ENCODE assay signal across 7 mouse cellular contexts in genomic region chr2:11535966-11536365, GRCm38 (mm10). TPM values are rescaled to one million over a fixed set of nuclear protein-coding genes. Genes with fewer than 3 reads are reported as not detected.
DNase-seq lines count a peak whose midpoint lies in the region; ATAC-seq and TF ChIP-seq lines count a peak whose summit lies in the region.

No protein-coding gene starts in this region.

- H3K79me2 ChIP-seq in CH12.LX (replicated peaks; ENCODE audit: control insufficient read depth, extremely low read depth, insufficient read depth, poor library complexity, severe bottlenecking), result no peaks in the 10 kb centered on the region
- H3K79me2 ChIP-seq in MEL (ENCODE audit: control insufficient read depth, insufficient read depth, low read length, poor library complexity), result peaks cover 3% of the 10 kb centered on the region; the same call in 1 of the 2 replicates

- TF ChIP-seq CTCF in CH12.LX (conservative IDR thresholded peaks at IDR 0.05 in 1 of 2, IDR thresholded peaks at IDR 0.05 in 1 of 2; ENCODE audit: low read depth in 2 of 2, low read length in 2 of 2) (no peak), MEL (IDR thresholded peaks at IDR 0.05 in 2 of 3, conservative IDR thresholded peaks at IDR 0.05 in 1 of 3; ENCODE audit: control insufficient read depth in 1 of 3, insufficient read depth in 1 of 3, low read depth in 2 of 3, low read length in 3 of 3, poor library complexity in 1 of 3, severe bottlenecking in 1 of 3) (no peak)
- TF ChIP-seq CTCF in hindbrain, postnatal 0 days (IDR thresholded peaks at IDR 0.05; ENCODE audit: low read depth), result no peak
- no peak for TF ChIP-seq CTCF in liver, embryonic 14.5 days (IDR thresholded peaks at IDR 0.05; ENCODE audit: low read depth)

- ATAC-seq in hindbrain, postnatal 0 days, result no peak
- ATAC-seq in liver, embryonic 14.5 days (ENCODE audit: insufficient read depth), result no peak

- H3K4me2 ChIP-seq in CH12.LX (ENCODE audit: insufficient read depth, low read depth, poor library complexity, severe bottlenecking), result peak overlapping the region; percentile 57; the same call in 1 of the 2 replicates
- H3K4me2 ChIP-seq in hindbrain, postnatal 0 days (ENCODE audit: low read depth, low read length), result peak overlapping the region; percentile 79
- H3K4me2 ChIP-seq in liver, embryonic 14.5 days (ENCODE audit: low read depth), result peak overlapping the region; percentile 62

- in situ Hi-C loops in CH12.LX (cut with MboI; ENCODE audit: low pct_ligation_motif_present, low pct_unique_long_range_greater_than_20kb, low sequenced_read_pairs), result no loop called here

- TF ChIP-seq POLR2A in CH12.LX (IDR thresholded peaks at IDR 0.05; ENCODE audit: low read depth, low read length) (no peak), MEL (IDR thresholded peaks at IDR 0.05; ENCODE audit: control insufficient read depth in 1 of 2, insufficient read depth in 1 of 2, low read depth in 1 of 2, low read length in 2 of 2, poor library complexity in 1 of 2) (no peak)

- TF ChIP-seq RAD21 in CH12.LX (IDR thresholded peaks at IDR 0.05; ENCODE audit: low read depth, low read length) (no peak), MEL (IDR thresholded peaks at IDR 0.05; ENCODE audit: low read depth, low read length) (no peak)

- no peak for TF ChIP-seq EP300 in CH12.LX (IDR thresholded peaks at IDR 0.05; ENCODE audit: low read length)
- TF ChIP-seq EP300 in MEL (IDR thresholded peaks at IDR 0.05; ENCODE audit: low read depth in 1 of 2, low read length in 2 of 2), result no peak
- no peak for TF ChIP-seq EP300 in liver, embryonic 14.5 days (IDR thresholded peaks at IDR 0.05; ENCODE audit: low read depth)

- H3K9ac ChIP-seq in CH12.LX (ENCODE audit: insufficient read depth, low read depth) (no peak overlapping the region), MEL (ENCODE audit: control insufficient read depth, low read depth, low read length, poor library complexity, severe bottlenecking) (peak overlapping the region; percentile 64)
- peak overlapping the region; percentile 51; the same call in 1 of the 2 replicates for H3K9ac ChIP-seq in hindbrain, postnatal 0 days (replicated peaks; ENCODE audit: low read length)
- no peak overlapping the region for H3K9ac ChIP-seq in liver, embryonic 14.5 days (replicated peaks)

- 66% methylated on average over 8 of the region's 8 CpGs for WGBS in hindbrain, postnatal 0 days
- WGBS in liver, embryonic 14.5 days (ENCODE audit: insufficient replicate concordance), result 55% methylated on average over 8 of the region's 8 CpGs

- no peak for DNase-seq in CH12.LX (ENCODE audit: extremely low read depth)
- no peak for DNase-seq in MEL (ENCODE audit: low read depth, low spot score)
- DNase-seq in hindbrain, postnatal 0 days (ENCODE audit: low spot score), result no peak
- DNase-seq in liver, embryonic 14.5 days (ENCODE audit: low read depth in 3 of 3, low spot score in 3 of 3), result no peak
- DNase-seq in right cerebral cortex, postnatal 4 days, result no peak
- no peak for DNase-seq in retina, embryonic 14.5 days (ENCODE audit: low spot score)
- no peak for DNase-seq in cerebellum, adult 11-12 months

- no peak overlapping the region for H3K27ac ChIP-seq in CH12.LX (ENCODE audit: insufficient read depth, low read depth)
- peak overlapping the region; percentile 25; the same call in 1 of the 2 replicates for H3K27ac ChIP-seq in MEL (ENCODE audit: control insufficient read depth, low read depth, low read length)
- H3K27ac ChIP-seq in hindbrain, postnatal 0 days, result no peak overlapping the region
- H3K27ac ChIP-seq in liver, embryonic 14.5 days, result no peak overlapping the region

- peak overlapping the region in 1 of 3 experiments; percentile 30 for H3K4me3 ChIP-seq in CH12.LX (replicated peaks in 1 of 3; ENCODE audit: low read depth in 2 of 3, low read length in 2 of 3, poor library complexity in 1 of 3)
- H3K4me3 ChIP-seq in MEL (ENCODE audit: control insufficient read depth in 1 of 2, insufficient read depth in 1 of 2, low read depth in 2 of 2, low read length in 2 of 2), result peak overlapping the region; percentile 66 to 89
- H3K4me3 ChIP-seq in hindbrain, postnatal 0 days (ENCODE audit: low read length), result peak overlapping the region; percentile 47
- H3K4me3 ChIP-seq in liver, embryonic 14.5 days (ENCODE audit: insufficient read depth in 1 of 2, low read depth in 2 of 2, low read length in 2 of 2), result peak overlapping the region in 1 of 2 experiments; percentile 49; a peak in 1 of 4 replicates

- H3K9me3 ChIP-seq in CH12.LX (replicated peaks; ENCODE audit: low read length) (no peaks in the 10 kb centered on the region), MEL (replicated peaks; ENCODE audit: insufficient read depth, low read length) (no peaks in the 10 kb centered on the region)
- H3K9me3 ChIP-seq in hindbrain, postnatal 0 days (ENCODE audit: low read length), result no peaks in the 10 kb centered on the region
- no peaks in the 10 kb centered on the region for H3K9me3 ChIP-seq in liver, embryonic 14.5 days (ENCODE audit: control insufficient read depth, low read length)

- H3K4me1 ChIP-seq in CH12.LX (ENCODE audit: control insufficient read depth in 1 of 2, insufficient read depth in 2 of 2), result peaks cover 4 to 15% of the 10 kb centered on the region in 2 experiments
- no peaks in the 10 kb centered on the region; a peak in 1 of 4 replicates for H3K4me1 ChIP-seq in MEL (ENCODE audit: control insufficient read depth in 1 of 2, insufficient read depth in 2 of 2, low read length in 2 of 2)
- H3K4me1 ChIP-seq in hindbrain, postnatal 0 days (ENCODE audit: insufficient read depth, low read length), result no peaks in the 10 kb centered on the region
- peaks cover 0 to 5% of the 10 kb centered on the region in 2 experiments; a peak in 3 of 4 replicates for H3K4me1 ChIP-seq in liver, embryonic 14.5 days (replicated peaks; ENCODE audit: control insufficient read depth in 2 of 2, insufficient read depth in 2 of 2, low read length in 1 of 2)

- no peaks in the 10 kb centered on the region for H3K27me3 ChIP-seq in CH12.LX (replicated peaks)
- no peaks in the 10 kb centered on the region for H3K27me3 ChIP-seq in MEL (ENCODE audit: control insufficient read depth in 1 of 2, insufficient read depth in 2 of 2, low read length in 2 of 2)
- no peaks in the 10 kb centered on the region for H3K27me3 ChIP-seq in hindbrain, postnatal 0 days (ENCODE audit: insufficient read depth, low read length)
- no peaks in the 10 kb centered on the region for H3K27me3 ChIP-seq in liver, embryonic 14.5 days (ENCODE audit: control insufficient read depth, insufficient read depth, low read length)

- dilution Hi-C loops in CH12.LX (cut with MboI; ENCODE audit: extremely low pct_ligation_motif_present, extremely low pct_unique_long_range_greater_than_20kb, low sequenced_read_pairs), result no loop called here

- H3K36me3 ChIP-seq in CH12.LX (replicated peaks in 1 of 2; ENCODE audit: control insufficient read depth in 1 of 2, insufficient read depth in 1 of 2, low read length in 1 of 2), result peaks cover 0 to 43% of the 10 kb centered on the region in 2 experiments
- peaks cover 0 to 12% of the 10 kb centered on the region in 2 experiments; a peak in 2 of 4 replicates for H3K36me3 ChIP-seq in MEL (ENCODE audit: control insufficient read depth in 1 of 2, insufficient read depth in 2 of 2, low read length in 2 of 2)
- no peaks in the 10 kb centered on the region for H3K36me3 ChIP-seq in hindbrain, postnatal 0 days (ENCODE audit: insufficient read depth, low read length)
- H3K36me3 ChIP-seq in liver, embryonic 14.5 days (replicated peaks; ENCODE audit: control insufficient read depth, insufficient read depth, low read depth), result no peaks in the 10 kb centered on the region

TF ChIP-seq in CH12.LX, 34 proteins besides CTCF, POLR2A, EP300 and RAD21:
- TF ChIP-seq MEF2A (IDR thresholded peaks at IDR 0.05; ENCODE audit: borderline replicate concordance, low read depth, low read length) (no peak), USF1 (IDR thresholded peaks at IDR 0.05; ENCODE audit: low read depth, low read length) (no peak), RCOR1 (conservative IDR thresholded peaks at IDR 0.05; ENCODE audit: low read depth, low read length) (no peak), ZNF384 (IDR thresholded peaks at IDR 0.05; ENCODE audit: low read depth, low read length) (no peak), CHD1 (IDR thresholded peaks at IDR 0.05; ENCODE audit: low read depth, low read length) (no peak), MYC (IDR thresholded peaks at IDR 0.05; ENCODE audit: low read depth, low read length) (no peak), MAFK (IDR thresholded peaks at IDR 0.05; ENCODE audit: insufficient replicate concordance, low read length) (no peak), MAX (IDR thresholded peaks at IDR 0.05; ENCODE audit: low read length) (no peak), GABPA (IDR thresholded peaks at IDR 0.05; ENCODE audit: insufficient replicate concordance, low read depth, low read length) (no peak)
TF ChIP-seq in CH12.LX: peak in this region for 0.

TF ChIP-seq in MEL, 35 proteins besides CTCF, POLR2A, EP300 and RAD21:
- no peak for TF ChIP-seq E2F4 (IDR thresholded peaks at IDR 0.05; ENCODE audit: borderline replicate concordance, low read depth, low read length)

RNA-seq across cellular contexts. Expression of gene Pfkfb3, which starts 17.9 kb away (rescaled TPM):
- total RNA-seq in CH12.LX (2012; rRNA removed) (6.5 and 7.6 TPM in 2 replicates), CH12.LX (2014; rRNA removed) (4.9 and 6.7 TPM in 2 replicates), MEL (2012; rRNA removed) (7.2 and 9.9 TPM in 2 replicates)
- polyA plus RNA-seq in CH12.LX (2012; ENCODE audit: insufficient read length, low read depth) (17.2 and 18.3 TPM in 2 replicates), MEL (2012; ENCODE audit: insufficient read depth in 1 of 2, insufficient read length in 2 of 2, low read depth in 1 of 2, low replicate concordance in 2 of 2, missing spikeins in 1 of 2) (10 to 100 TPM in 1 of 2 experiments, not detected in 1; 13.8 TPM)
- 15.6 and 21.3 TPM in 2 replicates for total RNA-seq in hindbrain, postnatal 0 days (2014; rRNA removed)
- polyA plus RNA-seq in hindbrain, postnatal 0 days (2015; fragmentation: Nextera tagmentation; extraction: Ambion mirVana), result 18.5 and 19.6 TPM in 2 replicates
- polyA plus RNA-seq in liver, embryonic 14.5 days (2012; rRNA removed), result 4.6 and 5.2 TPM in 2 replicates
- polyA plus RNA-seq in liver, embryonic 14.5 days (2014; fragmentation: Nextera tagmentation; extraction: Ambion mirVana), result 2.6 and 3.5 TPM in 2 replicates

Comparison
In these comparisons a context has a peak if more than half of its experiments do, and no peak if none do; other contexts are left out.
1. H3K9ac ChIP-seq: peak in MEL (single experiment) and hindbrain, postnatal 0 days (single experiment); none in CH12.LX (single experiment) and liver, embryonic 14.5 days (single experiment).
2. Peak in every context shown above with its lines, with median percentiles within 50 percentile points of each other: H3K4me2 ChIP-seq.